Mouse (Mus musculus): ENCODE measurements around the gene Rps27. TPM values are rescaled to one million over a fixed set of nuclear protein-coding genes. Genes with fewer than 3 reads are reported as not detected.
"Not testable (repeated sequence)": the region's sequence is repeated elsewhere in the genome, so short reads cannot be mapped to it uniquely, and the experiment has no call there.

Gene Rps27
- total RNA-seq (2021), result 100 to 1,000 TPM; 834 to 845 TPM

DNA sequence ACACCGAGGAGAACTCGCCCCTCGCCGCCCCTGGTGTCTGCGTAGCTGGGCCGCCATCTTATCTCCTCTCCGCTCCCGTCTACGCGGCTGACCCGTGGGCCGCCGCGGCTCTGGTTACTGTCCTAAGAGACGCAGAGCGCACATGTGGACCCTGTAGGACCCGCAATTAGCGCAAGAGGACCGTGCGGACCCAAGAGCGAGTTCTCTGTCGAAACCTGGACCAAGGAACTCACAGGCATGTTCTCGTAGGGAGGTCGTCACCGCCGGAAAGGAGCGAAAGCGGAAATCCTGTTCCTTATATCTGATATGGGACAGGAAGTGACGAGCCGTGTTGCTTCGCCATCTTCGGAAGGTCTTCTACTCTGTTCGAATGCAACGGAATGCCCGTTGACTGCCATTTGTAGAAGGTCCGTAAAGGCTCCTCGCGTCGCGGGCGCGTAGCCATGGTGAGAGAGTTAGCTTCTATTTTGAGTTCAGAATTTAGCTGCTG, at the start of gene Rps27, which contains the start of gene Rab13:
Rps27 (minus strand) TSS at position 275 of the 490 bp plus-strand sequence.
Rab13 (plus strand) TSS at position 319 of the 490 bp plus-strand sequence.
- peak; percentile 88 to 93 for DNase-seq (ENCODE audit: low spot score in 2 of 2)
- intact Hi-C loops (cut with DNase I), result loop anchor here (5.0 kb wide), 1 partner anchor 34 kb away; the partner anchor contains the start of gene Slc39a1

DNA sequence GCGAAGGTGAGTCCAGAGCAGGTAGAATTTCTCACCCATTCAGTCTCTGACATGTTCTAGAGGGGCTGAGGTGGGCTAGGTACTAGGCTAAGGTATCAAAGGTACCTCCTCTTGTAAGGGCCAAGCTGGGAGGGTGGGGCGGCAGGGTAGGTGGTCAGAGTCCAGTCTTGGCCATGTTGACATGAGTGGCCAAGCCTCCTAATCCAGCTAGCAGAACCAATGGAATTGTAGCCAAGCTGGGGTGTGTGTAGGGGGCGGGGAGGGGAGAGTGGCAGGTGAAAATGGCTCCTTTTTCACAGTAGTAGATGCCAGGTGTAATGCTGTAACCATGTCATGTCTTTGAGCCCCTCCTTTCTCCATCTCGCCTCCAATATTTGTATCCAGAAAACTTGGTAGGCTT, 45.1 kb upstream of the Rps27 start:
- intact Hi-C loops (cut with DNase I), result no loop called here
- no peak for DNase-seq (ENCODE audit: low spot score in 2 of 2)

DNA sequence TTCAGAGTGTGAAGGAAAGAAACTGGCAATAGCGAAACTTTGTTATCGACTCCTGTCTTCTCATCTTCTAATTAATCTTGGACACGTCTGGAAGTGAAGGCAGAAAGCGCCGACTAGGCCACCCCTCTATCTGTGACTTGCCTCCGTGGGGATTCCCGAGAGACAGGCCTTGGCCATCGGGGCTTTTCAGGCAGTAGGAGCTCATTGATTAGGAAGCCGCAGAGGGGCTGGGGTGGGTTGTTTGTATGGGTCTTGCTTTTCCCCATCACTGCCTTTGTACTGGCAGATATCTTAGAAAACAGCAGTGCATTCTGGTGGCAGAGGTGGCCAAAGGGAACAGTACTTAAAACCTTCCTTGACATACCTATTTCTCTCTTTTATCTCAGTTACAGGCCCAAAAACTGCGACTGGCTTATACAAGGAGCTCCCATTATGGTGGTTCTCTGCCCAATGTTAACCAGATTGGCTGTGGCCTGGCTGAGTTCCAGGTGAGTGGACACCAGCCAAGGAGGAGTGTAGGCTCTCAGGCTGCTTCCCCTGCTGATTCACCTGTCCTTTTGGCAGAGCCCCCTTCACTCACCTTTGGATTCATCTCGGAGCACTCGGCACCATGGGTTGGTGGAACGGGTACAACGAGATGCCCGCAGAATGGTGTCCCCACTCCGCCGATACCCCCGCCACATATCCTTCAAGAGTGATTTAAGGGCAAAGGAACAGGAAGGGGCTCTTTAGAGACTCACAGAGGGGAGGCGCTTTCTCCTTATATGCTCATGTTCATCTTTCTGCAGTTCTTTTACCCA, 43.5 kb upstream of the Rps27 start:
- intact Hi-C loops (cut with DNase I), result no loop called here
- DNase-seq (ENCODE audit: low spot score in 2 of 2), result no peak

DNA sequence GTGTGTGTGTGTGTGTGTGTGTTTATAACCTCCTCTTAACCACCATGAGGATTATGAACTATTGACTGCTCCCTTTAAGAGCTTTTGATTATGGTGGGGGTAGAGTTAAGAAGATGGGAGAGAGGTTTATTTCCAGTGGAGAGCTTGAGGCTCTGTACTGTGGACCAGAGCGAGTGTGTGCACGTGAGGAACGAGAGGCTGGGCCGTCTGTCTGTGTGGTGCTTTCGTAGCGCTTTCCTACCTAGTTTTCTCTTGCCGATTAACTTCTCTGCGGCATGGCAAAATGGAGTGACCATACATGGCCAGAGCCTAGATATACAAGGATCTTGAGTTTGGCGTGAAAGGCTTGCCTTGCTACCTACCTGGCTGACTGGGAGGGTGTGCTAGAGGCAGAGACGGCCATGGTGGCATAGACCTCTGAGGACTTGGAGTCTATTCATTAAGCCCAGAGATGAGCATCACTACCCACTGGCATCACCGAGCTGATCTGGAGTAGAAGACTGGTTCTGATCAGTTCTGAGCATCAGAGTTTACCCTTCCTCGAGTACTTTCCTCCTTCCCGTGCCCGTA, 42.4 kb upstream of the Rps27 start:
- no peak for DNase-seq (ENCODE audit: low spot score in 2 of 2)

DNA sequence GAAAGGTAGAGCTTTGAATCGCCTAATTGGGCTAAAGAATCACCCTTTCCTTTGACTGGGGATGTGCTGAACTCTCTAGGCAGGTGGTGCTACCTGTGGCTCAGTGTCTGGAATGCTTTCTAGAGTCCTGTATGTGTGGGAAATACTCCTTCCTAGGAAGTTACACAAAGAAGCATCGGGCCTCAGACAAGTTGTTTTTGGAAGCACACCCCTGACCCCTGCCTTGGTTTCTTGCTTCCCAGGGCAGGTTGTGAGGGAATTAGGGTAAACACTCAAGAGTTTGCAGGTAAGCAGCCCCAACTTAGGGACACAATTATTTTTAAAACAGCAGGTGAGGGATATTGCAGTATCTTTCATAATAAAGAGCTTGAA, 41.7 kb upstream of the Rps27 start:
- DNase-seq (ENCODE audit: low spot score in 2 of 2), result no peak
- intact Hi-C loops (cut with DNase I), result no loop called here

More for the DNA sequence above, 42.4 kb upstream of the Rps27 start:
- intact Hi-C loops (cut with DNase I), result no loop called here

DNA sequence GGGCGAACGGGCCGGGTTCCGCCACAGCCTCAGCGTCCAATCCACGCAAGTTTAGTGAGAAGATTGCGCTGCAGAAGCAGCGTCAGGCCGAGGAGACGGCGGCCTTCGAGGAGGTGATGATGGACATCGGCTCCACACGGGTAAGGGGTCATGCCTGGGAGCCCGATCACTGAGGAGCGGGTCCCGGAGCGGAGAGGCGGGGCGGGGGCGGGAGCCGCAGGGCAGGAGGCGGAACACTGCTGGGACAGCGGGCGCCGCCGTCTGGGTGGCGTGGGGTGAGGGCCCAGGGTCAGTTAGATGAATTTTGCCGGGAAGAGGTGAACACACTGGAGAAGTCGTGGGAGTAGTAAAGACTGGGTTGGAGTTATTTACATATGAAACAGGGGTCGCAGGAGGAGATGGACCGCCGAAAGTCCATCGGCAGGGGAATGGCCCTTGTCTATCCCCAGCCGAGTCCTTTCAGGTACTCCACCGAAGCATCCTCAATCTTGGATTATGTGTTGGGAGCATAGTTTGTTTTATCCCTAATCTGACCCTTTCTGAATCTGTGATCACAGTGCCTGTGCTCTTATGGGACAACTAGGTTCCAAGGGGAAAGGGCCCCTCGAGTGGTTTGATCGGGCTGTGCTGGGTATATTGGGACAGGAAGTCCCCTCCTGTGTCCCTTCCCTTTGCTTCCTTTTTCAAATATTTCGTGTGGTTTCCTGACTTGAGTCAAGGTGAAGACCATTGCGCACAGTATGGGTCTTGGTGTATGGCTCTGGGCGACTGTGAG, 41.2 kb upstream of the Rps27 start:
- intact Hi-C loops (cut with DNase I), result no loop called here
- no peak for DNase-seq (ENCODE audit: low spot score in 2 of 2)

DNA sequence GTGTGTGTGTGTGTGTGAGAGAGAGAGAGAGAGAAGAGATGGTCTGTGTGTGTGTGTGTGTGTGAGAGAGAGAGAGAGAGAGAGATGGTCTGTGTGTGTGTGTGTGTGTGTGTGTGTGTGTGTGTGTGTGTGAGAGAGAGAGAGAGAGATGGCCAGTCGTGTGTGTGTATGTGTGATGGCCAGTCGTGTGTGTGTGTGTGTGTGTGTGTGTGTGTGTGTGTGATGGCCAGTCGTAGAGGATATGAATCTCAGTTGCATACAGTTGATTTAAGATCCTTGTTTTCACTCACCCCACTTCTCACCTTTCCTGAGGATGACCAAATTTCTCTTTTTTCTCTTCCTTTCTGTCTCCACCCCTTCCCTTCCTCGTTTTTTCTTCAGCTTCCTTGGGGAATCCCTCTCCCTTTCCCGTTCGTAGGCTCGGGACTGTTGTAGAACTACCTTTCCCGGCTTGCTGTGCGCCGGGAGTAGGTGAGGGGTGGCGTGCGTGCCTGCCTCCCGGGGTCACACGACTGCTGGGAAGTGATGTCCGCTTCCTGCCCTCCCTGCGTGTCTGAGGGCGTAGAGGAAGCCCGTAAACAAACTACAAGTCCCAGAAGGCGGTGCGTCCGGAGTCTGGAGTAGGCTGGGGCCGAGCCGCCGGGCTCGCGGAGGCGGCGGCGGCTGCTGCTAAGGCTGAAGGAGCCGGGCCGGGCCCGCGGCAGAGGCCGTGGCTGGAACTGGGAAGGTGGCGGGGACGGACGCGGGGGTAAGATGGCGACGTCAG, 40.4 kb upstream of the Rps27 start, which contains the start of gene Crtc2:
Crtc2 (plus strand) TSS at position 511 of the 766 bp plus-strand sequence.
- intact Hi-C loops (cut with DNase I), result no loop called here
- DNase-seq (ENCODE audit: low spot score in 2 of 2), result peak; percentile 97

DNA sequence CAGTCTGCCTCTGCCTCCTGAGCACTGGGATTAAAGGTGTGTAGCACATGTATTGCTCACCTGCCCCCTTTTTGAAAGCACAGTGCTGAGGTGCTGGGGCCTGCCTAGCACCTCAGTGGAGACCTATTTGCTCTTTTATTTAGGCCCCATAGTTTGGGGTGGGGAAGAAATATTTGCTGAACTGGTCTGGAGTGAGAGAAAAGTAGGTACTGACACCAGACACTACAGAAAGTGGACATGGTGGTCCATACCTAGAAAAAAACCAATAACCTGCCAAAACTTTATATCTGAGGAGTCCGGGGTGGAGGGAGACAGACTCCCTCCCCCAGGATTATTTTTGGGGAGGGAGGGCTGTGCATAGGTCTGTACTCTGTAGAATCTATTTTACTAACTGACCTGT, 39.7 kb upstream of the Rps27 start:
- DNase-seq (ENCODE audit: low spot score in 2 of 2); intact Hi-C loops (cut with DNase I): not testable (repeated sequence)

DNA sequence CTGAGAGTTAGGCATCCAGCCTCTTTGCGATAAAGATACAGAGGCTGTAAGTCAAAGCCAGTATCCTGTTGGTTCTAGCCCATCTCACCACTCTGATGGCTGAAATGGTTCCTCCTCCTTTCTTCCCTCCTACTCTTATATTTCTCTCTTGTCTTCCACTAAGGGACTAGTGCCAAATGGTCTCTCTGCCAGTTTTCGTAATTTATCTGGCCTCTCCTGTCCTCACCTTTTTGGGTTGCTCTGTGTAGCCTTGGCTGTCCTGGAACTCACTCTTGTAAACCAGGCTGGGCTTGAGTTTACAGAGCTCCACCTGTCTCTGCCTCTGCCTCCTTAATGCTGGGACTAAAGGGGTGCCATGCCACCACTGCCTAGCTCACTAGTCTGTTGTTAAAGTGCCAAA, 39.2 kb upstream of the Rps27 start:
- intact Hi-C loops (cut with DNase I); DNase-seq (ENCODE audit: low spot score in 2 of 2): not testable (repeated sequence)

DNA sequence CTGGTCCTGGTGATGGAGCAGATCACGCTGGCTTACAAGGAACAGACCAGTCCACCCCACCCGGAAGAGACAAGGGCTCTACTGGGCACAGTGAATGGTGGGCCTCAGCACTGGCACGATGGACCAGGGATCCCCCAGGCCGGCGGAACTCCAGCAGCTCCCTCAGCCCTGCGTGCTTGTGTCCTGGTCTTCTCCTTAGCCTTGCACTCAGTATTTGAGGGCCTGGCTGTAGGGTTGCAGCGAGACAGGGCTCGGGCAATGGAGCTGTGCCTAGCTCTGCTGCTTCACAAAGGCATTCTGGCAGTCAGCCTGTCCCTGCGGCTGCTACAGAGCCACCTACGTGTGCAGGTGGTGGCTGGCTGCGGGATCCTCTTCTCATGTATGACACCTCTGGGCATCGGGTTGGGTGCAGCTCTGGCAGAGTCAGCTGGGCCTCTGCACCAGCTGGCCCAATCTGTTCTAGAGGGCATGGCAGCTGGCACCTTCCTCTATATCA, 38.3 kb upstream of the Rps27 start:
- intact Hi-C loops (cut with DNase I), result not testable (repeated sequence)

DNA sequence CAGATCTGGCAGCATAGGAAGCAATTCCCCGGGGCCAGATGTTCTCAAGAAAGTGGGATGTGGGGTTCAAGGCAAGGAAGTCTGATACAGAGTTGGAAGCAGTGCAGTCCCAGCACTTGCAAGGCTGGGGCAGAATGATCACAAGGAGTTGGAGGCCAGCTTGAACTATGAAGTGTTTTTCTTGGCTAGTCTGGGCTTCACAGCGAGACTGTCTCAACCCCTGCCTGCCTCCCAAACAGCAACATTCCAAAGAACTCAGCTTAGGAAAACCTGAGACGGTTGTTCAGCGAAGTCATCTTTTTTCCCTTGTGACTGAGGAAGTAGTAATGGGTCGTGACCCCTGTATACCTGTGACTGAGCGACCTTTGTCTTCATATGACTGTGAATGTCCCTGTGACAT, 37.3 kb upstream of the Rps27 start:
- intact Hi-C loops (cut with DNase I), result no loop called here
- no peak for DNase-seq (ENCODE audit: low spot score in 2 of 2)

More for the DNA sequence above, 38.3 kb upstream of the Rps27 start:
- DNase-seq (ENCODE audit: low spot score in 2 of 2), result peak in 1 of 2 experiments; percentile 35

DNA sequence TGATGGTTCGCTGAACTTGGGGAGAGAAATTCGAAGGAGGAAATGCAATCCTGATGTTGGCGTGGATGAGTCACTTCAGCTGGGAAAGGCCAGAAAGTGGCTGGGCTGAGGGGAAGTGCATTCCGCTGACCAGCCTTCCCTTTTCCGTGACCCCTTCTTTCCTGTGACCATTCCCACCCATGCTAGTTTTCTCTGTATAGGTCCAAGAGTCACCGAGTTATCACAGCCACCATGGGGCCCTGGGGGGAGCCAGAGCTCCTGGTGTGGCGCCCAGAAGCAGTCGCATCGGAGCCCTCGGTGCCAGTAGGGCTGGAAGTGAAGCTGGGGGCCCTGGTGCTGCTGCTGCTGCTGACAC, 35.3 kb upstream of the Rps27 start:
- no peak for DNase-seq (ENCODE audit: low spot score in 2 of 2)

DNA sequence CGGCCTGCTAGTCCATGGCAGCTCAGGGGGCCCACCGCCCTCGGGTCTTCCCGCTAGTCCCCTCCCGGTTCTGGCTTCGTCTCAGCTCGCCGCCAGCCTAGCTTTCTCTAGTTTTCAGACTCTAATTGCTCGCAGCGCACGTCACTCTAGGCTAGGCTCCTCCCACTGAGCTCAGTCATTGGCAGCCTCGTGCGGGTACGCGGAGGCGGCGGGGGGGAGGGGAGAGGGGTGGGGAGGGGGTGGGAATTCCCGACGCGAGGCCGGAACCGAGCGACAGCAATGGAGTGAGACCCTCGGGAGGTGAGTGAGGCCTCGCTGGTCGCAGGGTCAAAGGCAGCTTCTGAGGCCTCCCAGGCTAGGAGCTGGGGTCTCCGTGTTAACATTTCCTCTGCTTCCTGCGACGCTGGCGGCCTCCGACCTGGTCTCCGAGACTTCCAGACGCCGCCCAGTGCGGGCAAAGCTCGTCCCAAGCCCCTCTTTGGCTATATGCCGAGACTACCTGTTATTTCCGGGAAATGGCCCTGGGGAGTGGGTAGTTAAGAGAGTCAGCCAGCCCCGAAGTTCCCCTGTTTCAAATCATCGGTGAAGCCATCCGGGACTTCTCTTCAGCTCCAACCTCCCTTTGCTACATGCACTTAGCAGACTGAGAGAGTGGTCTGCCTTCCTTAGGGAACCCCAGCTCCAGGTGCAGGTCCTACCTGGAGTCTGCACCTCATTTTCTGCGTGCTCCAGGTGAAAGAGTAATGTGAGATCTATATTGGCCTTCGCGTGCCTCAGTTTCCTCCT, 34.7 kb upstream of the Rps27 start, which contains the start of gene Slc39a1:
Slc39a1 (plus strand) TSS at position 213 of the 786 bp plus-strand sequence.
- intact Hi-C loops (cut with DNase I), result loop anchor here (5.0 kb wide), 1 partner anchor 36 kb away; the partner anchor contains the start of genes Rab13 and Rps27
- DNase-seq (ENCODE audit: low spot score in 2 of 2), result peak; percentile 90 to 92

More for the DNA sequence above, 35.3 kb upstream of the Rps27 start:
- intact Hi-C loops (cut with DNase I), result loop anchor here (5.0 kb wide), 1 partner anchor 36 kb away; the partner anchor contains the start of genes Rab13 and Rps27

DNA sequence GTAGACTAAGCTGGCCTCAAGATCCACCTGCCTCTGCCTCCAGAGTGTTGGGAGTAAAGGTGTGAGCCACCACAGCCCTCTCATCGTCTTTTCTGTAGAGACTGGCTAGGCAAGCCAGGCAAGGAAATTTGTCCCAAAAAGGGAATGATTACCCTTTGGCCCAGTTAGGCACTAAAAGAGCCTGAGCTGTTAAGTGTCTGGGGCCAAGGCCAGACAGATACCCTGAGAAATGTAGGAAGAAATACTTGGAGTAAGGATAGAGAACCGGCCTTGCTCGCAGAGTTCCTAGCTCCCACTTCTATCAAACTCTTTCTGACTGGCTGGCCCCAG, 34.1 kb upstream of the Rps27 start:
- DNase-seq (ENCODE audit: low spot score in 2 of 2), result no peak
- intact Hi-C loops (cut with DNase I), result loop anchor here (5.0 kb wide), 1 partner anchor 35 kb away; the partner anchor contains the start of genes Rab13 and Rps27

DNA sequence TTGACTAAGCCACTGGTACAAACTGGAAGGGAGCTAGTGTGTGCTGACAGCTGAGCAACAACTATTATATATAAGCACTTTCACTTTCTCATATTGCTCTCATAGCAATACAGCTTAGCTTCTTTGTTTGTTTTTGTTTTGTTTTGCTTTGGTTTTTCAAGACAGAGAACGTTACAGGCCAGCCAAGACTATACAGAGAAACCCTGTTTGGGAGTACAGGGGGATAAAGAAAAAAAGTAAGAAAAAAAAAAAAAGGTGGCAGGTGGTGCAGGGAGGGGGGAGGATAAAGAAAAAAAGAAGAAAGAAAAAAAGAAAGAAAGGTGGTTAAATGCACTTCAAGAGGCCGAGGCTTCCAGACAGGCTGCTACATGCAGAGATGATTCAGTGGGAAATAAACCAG, 32.0 kb upstream of the Rps27 start:
- DNase-seq (ENCODE audit: low spot score in 2 of 2), result no peak
- intact Hi-C loops (cut with DNase I), result loop anchor here (5.0 kb wide), 1 partner anchor 33 kb away; the partner anchor contains the start of genes Rab13 and Rps27

DNA sequence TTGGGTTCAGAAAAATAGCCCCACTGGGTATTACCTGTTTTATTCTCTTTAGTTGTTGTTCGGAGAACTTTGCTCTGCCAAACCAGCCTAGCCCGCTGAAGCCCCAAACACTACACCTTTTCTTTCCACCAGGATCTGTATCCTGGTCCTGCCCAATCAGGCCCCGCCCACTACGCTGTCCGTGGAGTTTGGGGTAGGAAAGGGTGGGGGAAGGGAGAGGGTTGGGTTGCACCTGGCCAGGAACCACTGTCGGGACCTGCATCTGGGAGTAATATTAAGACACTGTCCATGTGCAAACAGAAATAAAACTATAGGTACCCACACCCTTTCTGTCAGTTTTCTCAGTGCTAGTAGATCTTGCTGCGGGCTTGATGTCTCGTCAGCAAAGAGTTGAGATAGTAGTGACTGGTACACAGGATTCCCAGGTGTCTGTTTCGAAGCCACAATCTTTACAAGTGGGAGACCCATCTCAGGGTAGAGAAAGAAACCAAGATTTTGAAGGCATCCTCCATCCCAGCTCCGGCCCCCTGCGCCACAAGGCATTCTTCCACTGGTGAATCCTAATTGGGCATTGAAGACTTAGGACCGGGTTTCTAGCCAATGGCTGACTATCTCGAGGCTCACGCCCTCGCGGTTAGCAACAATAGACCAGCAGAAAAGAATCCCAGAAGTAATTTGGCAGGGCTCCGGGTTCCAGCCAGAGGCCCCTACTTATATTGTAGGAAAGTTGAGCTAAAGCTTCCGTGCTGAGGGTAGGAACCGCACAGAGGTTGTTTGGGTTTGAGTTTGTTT, 29.7 kb upstream of the Rps27 start, which contains the start of gene Creb3l4:
Creb3l4 (minus strand) TSS at position 529 of the 792 bp plus-strand sequence.
- DNase-seq (ENCODE audit: low spot score in 2 of 2), result no peak
- intact Hi-C loops (cut with DNase I), result no loop called here

DNA sequence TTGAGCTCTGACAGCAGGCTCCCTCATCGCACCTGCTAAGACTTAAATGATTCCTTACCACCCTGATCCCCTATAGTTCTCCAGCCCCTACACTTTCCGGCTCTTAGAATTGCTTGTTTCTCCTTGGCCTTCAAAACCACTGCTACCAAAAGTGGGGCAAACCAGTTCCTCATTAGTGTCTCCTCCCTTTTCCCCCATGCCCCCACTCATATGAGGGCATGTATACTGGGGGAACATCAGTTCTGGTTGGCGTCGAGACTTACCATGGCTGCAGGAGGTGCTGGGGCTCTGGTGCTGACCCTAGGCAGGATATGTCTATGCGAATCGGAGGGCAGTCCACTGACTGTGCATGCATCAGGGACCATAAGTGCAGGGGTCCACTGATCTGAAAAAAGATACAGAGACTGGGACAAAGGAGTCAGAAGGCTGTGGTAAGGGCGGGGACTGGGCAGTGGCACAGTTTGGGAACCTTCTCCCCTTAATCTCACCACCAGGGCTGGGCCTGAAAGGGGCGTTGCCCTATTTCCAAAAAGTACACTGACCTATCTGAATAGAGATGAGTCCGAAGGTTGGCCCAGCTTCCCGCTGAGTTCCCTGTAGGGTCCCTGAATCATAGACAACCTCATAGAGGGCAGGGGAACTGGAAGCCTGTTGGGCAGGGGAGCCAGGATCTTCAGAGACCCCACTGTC, 28.4 kb upstream of the Rps27 start:
- no peak for DNase-seq (ENCODE audit: low spot score in 2 of 2)
- intact Hi-C loops (cut with DNase I), result no loop called here
